Mouse (Mus musculus): Measurements from ENCODE around the gene Lenep. TPM values are rescaled to one million over a fixed set of nuclear protein-coding genes. Genes with fewer than 3 reads are reported as not detected.
A peak's percentile ranks its signal among the peaks of the same experiment; 100 is the strongest.

The Lenep gene
- total RNA-seq, 2 experiments from 2014 or later, result 0.83 TPM; not detected in 1

DNA sequence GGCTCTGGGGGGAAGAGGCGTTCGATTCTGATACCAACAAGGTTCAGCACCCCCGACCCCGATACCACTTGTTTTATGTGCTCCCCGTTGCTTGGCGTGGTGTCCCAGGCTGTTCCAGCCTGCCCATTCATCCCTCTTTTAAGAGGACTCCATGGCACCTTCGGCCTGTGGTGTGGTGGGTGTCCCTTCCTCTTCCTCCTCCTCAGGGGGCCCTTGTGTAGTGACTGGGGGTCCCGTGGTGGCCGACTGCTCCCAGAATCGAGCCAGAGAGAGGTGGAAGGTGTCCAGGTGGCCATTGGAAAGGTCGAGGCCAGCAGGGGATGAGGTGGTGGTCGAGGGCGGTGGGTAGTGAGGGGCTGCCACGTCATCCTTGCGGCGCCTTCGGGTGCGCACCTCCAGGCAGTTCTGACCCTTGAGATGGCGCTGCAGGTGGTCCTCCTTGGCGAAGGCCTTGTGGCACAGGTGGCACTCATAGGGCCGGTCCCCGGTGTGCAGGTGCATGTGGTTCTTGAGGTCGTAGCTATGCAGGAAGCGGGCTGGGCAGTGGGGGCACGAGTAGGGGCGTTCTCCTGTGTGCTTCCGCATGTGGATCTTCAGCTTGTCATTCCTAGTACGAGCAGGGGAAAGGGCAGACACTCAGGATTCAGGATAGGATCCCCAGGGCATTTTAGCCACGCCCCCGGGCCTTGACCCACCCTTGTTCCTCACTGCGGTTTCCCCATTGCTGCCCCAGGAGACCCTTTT lies 23.0 kb downstream of the Lenep start:
- no peak for DNase-seq (ENCODE audit: low spot score in 2 of 2)

GRCm38 (mm10) chr3:89378394-89379067 lies 24.1 kb downstream of the Lenep start:
- peak; percentile 73 to 82 for DNase-seq (ENCODE audit: low spot score in 2 of 2)

DNA sequence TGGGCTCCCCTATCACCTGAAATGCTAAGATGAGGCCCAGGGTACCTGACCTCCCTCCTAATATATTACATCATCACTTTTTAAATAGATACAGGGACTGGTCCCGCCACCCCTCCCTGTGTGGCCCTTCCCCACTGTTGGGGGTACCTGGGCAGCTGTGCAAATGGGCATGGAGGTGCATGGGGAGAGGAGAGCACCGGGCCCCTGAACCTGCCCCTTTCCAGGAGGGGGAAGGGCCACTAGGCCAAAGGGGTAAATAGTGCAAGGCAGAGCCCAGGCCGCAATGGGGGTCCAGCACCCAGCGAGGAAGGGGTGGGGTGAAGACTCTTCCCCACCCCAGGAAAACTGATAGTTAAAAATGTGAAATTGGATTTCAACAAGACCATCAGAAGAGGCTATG lies 24.8 kb downstream of the Lenep start:
- no peak for DNase-seq (ENCODE audit: low spot score in 2 of 2)

- no peak for DNase-seq (ENCODE audit: low spot score in 2 of 2)
These were observed 28.9 kb downstream of the Lenep start for GRCm38 (mm10) chr3:89373581-89374231.

- DNase-seq (ENCODE audit: low spot score in 2 of 2), result no peak
These were observed 35.3 kb downstream of the Lenep start for GRCm38 (mm10) chr3:89367338-89367737.

- no peak for DNase-seq (ENCODE audit: low spot score in 2 of 2)
These were observed 36.8 kb downstream of the Lenep start for GRCm38 (mm10) chr3:89365486-89366414.

DNA sequence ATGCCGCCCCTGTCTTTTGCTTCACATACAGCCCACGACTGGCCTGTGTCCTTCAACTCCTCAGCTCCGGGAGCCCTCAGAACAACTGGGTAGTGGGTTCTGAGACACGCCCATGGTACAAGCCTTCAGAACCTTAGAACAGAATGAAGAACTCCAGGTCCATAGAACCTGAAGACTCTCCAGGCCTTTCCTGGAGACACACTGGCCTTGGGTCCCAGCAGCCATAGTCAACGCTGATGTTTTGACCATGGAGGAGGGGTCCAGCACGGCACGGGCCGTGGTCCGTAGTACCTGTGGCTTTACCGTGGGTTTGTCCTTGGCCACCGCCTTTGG lies 37.5 kb downstream of the Lenep start, which contains the start of gene Dcst1:
TSS of gene Dcst1 (minus strand) at position 101 of the 333 bp plus-strand sequence.
- no peak for DNase-seq (ENCODE audit: low spot score in 2 of 2)

- no peak for DNase-seq (ENCODE audit: low spot score in 2 of 2)
These were observed 38.0 kb downstream of the Lenep start for GRCm38 (mm10) chr3:89364631-89365030.

GRCm38 (mm10) chr3:89361675-89362074 lies 40.9 kb downstream of the Lenep start, which contains the start of gene Dcst2:
Gene Dcst2 (plus strand): TSS chr3:89361975.
- DNase-seq (ENCODE audit: low spot score in 2 of 2), result no peak

GRCm38 (mm10) chr3:89360237-89360636 lies 42.4 kb downstream of the Lenep start:
- no peak for DNase-seq (ENCODE audit: low spot score in 2 of 2)

DNA sequence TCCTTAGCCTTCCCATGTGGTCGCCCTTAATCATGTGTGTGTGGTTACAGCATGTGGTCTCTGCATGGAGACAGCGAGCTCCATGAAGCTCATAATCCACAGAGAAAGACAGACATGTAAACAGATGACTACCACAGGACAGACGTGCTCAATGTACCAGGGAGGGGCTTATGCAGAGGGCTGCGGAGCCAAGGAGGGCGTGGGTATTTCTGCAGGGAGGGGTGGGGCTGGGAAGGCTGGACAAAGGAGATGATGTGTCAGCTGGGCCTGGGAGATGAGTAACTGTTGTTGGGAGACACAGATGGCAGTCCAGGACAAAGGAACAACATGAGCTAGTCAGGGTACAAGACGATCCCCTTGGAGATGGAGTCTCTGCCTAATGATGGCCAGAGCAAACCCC lies 43.0 kb downstream of the Lenep start:
- DNase-seq (ENCODE audit: low spot score in 2 of 2), result no peak

- DNase-seq (ENCODE audit: low spot score in 2 of 2), result no peak
These were observed 46.6 kb downstream of the Lenep start for GRCm38 (mm10) chr3:89356029-89356428.

GRCm38 (mm10) chr3:89355512-89355902 lies 47.1 kb downstream of the Lenep start:
- DNase-seq (ENCODE audit: low spot score in 2 of 2), result no peak

GRCm38 (mm10) chr3:89354816-89355511 lies 47.6 kb downstream of the Lenep start:
- DNase-seq (ENCODE audit: low spot score in 2 of 2), result peak; percentile 73 to 83

GRCm38 (mm10) chr3:89351271-89351670 lies 51.3 kb downstream of the Lenep start:
- DNase-seq (ENCODE audit: low spot score in 2 of 2), result no peak

Other genes starting within 250 kb of the Lenep start
- gene Hcn3, start 242.6 kb downstream of the Lenep start, total RNA-seq (2021), result under 1 TPM; 0.39 to 0.91 TPM
- 10 to 100 TPM; 31.1 to 39.0 TPM for gene Clk2, start 238.0 kb downstream of the Lenep start, total RNA-seq (2021)
- gene Scamp3, start 225.3 kb downstream of the Lenep start, total RNA-seq (2021), result 10 to 100 TPM; 41.8 to 43.1 TPM
- gene Fam189b, start 219.7 kb downstream of the Lenep start, total RNA-seq (2021), result 10 to 100 TPM; 19.2 to 22.1 TPM
- 10 to 100 TPM; 30.9 to 32.2 TPM for gene Gba, start 199.9 kb downstream of the Lenep start, total RNA-seq (2021)
- 100 to 1,000 TPM; 142 to 158 TPM for gene Thbs3, start 187.6 kb downstream of the Lenep start, total RNA-seq (2021)
- 10 to 100 TPM; 80.7 to 95.1 TPM for gene Mtx1, start 175.7 kb downstream of the Lenep start, total RNA-seq (2021)
- 1 to 10 TPM in 1 of 2 experiments, under 1 TPM in 1; 0.57 to 1.5 TPM for gene Muc1, start 173.7 kb downstream of the Lenep start, total RNA-seq (2021)
- gene Krtcap2, start 156.8 kb downstream of the Lenep start, total RNA-seq (2021), result 100 to 1,000 TPM in 1 of 2 experiments, 10 to 100 TPM in 1; 99.9 to 117 TPM
- under 1 TPM; 0.73 to 0.83 TPM for gene Trim46, start 156.5 kb downstream of the Lenep start, total RNA-seq (2021)
- gene Dpm3, start 143.4 kb downstream of the Lenep start, total RNA-seq (2021), result 10 to 100 TPM; 61.2 to 62.8 TPM
- gene Slc50a1, start 132.2 kb downstream of the Lenep start, total RNA-seq (2021), result 10 to 100 TPM; 31.7 to 37.7 TPM
- gene Efna1, start 121.7 kb downstream of the Lenep start, total RNA-seq (2021), result 10 to 100 TPM; 20.4 to 21.8 TPM
- gene Efna3, start 79.8 kb downstream of the Lenep start, total RNA-seq (2021), result not detected
- gene Efna4, start 64.8 kb downstream of the Lenep start, total RNA-seq (2021), result 1 to 10 TPM; 2.6 to 2.8 TPM
- 10 to 100 TPM; 54.6 to 55.8 TPM for gene Adam15, start 52.8 kb downstream of the Lenep start, total RNA-seq (2021)
- gene Dcst2, start 40.8 kb downstream of the Lenep start, total RNA-seq (2021), result under 1 TPM; 0.12 to 0.16 TPM
- under 1 TPM; 0.27 to 0.34 TPM for gene Dcst1, start 37.5 kb downstream of the Lenep start, total RNA-seq (2021)
- 10 to 100 TPM; 14.1 to 23.9 TPM for gene Zbtb7b, start 8.0 kb downstream of the Lenep start, total RNA-seq (2021)
- 10 to 100 TPM; 21.9 to 27.2 TPM for gene Flad1, start 9.1 kb upstream of the Lenep start, total RNA-seq (2021)
- 10 to 100 TPM; 35.7 to 44.5 TPM for gene Cks1b, start 15.6 kb upstream of the Lenep start, total RNA-seq (2021)
- 10 to 100 TPM; 73.1 to 80.6 TPM for gene Shc1, start 15.7 kb upstream of the Lenep start, total RNA-seq (2021)
- gene Pygo2, start 27.4 kb upstream of the Lenep start, total RNA-seq (2021), result 10 to 100 TPM; 31.9 to 35.0 TPM
- 100 to 1,000 TPM; 193 to 208 TPM for gene Pbxip1, start 33.9 kb upstream of the Lenep start, total RNA-seq (2021)
- gene Pmvk, start 51.7 kb upstream of the Lenep start, total RNA-seq (2021), result 10 to 100 TPM; 13.1 to 16.1 TPM
- gene Kcnn3, start 117.4 kb upstream of the Lenep start, total RNA-seq (2021), result 10 to 100 TPM; 13.6 to 16.5 TPM

Data from gastrocnemius, postnatal 4 days (tissue).